Mouse (Mus musculus): Measurements from ENCODE around the gene Galr2. TPM values are rescaled to one million over a fixed set of nuclear protein-coding genes. Genes with fewer than 3 reads are reported as not detected.

Galr2 gene
- polyA plus RNA-seq, 1 experiment from 2014 or later, result 0.26 TPM

DNA sequence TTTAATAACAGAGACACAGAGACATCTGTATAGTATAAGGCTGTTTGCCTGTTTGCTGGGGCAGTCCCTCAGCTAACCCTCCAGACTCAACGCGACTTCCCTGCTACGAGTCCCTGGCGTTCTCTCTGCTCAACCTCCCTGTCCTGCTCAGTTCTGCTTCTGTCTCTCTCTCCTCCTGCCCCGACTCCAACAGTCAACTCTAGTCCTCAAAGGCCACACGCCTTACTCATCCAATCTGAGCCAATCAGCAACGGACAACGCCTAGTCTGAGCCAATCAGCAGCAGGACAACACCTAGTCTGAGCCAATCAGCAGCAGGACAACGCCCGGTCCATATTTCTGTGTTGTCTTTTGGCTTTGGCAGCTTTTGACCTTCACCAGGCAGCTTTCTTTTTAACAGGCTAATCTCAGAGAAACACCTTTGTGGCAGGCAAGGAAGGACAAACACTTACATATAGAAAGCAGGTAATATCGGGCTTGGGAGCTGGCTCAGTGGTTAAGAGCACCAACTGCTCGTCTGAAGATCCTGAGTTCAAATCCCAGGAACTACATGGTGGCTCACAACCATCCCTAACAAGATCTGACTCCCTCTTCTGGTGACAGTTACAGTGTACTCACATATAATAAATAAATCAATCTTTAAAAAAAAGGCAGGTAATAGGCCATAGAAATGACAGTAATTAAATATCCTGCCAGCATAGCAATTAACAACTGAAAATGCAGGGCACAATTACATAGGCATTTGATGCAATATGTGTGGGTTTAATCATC lies 27.2 kb downstream of the Galr2 start:
- no peak overlapping the region for H3K27ac ChIP-seq (ENCODE audit: low read length)
- H3K9me3 ChIP-seq (replicated peaks; ENCODE audit: control insufficient read depth, low read length), result no peaks in the 10 kb centered on the region
- H3K27me3 ChIP-seq (ENCODE audit: control insufficient read depth, insufficient read depth, low read length), result no peaks in the 10 kb centered on the region
- H3K9ac ChIP-seq (ENCODE audit: low read length), result no peak overlapping the region
- 88% methylated on average over 12 of the region's 12 CpGs for WGBS
- H3K36me3 ChIP-seq (ENCODE audit: control insufficient read depth, insufficient read depth, low read length), result peaks cover 18% of the 10 kb centered on the region; the same call in 1 of the 2 replicates
- no peak overlapping the region for H3K4me2 ChIP-seq (ENCODE audit: low read depth, low read length)
- peaks cover 23% of the 10 kb centered on the region for H3K4me1 ChIP-seq (ENCODE audit: control insufficient read depth, insufficient read depth, low read length)
- no peak overlapping the region for H3K4me3 ChIP-seq (replicated peaks; ENCODE audit: low read length)
- ATAC-seq (ENCODE audit: insufficient read depth, low FRiP score), result no peak

DNA sequence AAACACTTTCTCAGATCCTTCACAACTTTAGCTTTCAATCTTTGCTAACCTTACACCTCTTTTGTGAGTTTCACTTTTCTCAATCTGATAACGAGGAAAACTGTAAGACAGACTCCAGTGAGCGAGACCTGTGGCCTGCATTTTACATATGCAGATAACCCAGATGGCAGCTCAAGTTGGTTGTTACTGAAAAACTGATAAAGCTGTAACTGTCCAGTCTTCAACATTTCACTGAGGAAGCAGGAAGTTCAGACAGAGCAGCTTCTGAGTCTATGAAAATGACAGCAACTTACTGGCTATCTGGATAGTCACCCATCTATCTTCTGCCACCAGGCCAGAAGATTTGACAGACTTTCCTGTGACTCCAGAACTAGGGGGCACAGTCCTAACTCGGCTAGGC lies 28.9 kb downstream of the Galr2 start:
- Histone ChIP-seq H3K4me1 (ENCODE audit: control insufficient read depth, insufficient read depth, low read length) (peaks cover 23% of the 10 kb centered on the region), H3K4me2 (ENCODE audit: low read depth, low read length) (no peak overlapping the region), H3K36me3 (ENCODE audit: control insufficient read depth, insufficient read depth, low read length) (peaks cover 3% of the 10 kb centered on the region; the same call in 1 of the 2 replicates), H3K4me3 (replicated peaks; ENCODE audit: low read length) (no peak overlapping the region), H3K9ac (ENCODE audit: low read length) (no peak overlapping the region), H3K27me3 (ENCODE audit: control insufficient read depth, insufficient read depth, low read length) (no peaks in the 10 kb centered on the region), H3K27ac (ENCODE audit: low read length) (no peak overlapping the region), H3K9me3 (replicated peaks; ENCODE audit: control insufficient read depth, low read length) (no peaks in the 10 kb centered on the region)
- WGBS, result 70% methylated on average over 3 of the region's 3 CpGs
- ATAC-seq (ENCODE audit: insufficient read depth, low FRiP score), result no peak

DNA sequence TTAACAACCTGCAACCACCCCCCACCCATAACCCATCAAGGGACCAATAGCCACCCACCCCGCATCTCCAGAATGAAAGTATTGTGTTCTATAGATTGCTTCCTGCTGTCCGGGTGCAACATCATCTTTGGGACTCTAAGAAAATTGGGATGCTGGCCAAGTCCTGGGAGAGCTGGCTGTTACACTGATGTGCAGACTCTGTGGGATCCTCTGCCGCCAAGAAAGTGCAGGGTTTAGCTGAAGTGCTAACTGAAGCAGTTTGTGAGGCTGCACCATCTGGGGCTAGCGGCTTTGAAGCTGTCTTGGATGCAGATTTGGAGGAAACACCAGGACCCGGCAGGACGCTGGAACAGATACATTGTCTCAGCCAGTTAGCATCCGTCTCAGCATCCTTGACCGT lies 30.4 kb downstream of the Galr2 start:
- 31% methylated on average over 8 of the region's 8 CpGs for WGBS
- H3K27ac ChIP-seq (ENCODE audit: low read length), result no peak overlapping the region

DNA sequence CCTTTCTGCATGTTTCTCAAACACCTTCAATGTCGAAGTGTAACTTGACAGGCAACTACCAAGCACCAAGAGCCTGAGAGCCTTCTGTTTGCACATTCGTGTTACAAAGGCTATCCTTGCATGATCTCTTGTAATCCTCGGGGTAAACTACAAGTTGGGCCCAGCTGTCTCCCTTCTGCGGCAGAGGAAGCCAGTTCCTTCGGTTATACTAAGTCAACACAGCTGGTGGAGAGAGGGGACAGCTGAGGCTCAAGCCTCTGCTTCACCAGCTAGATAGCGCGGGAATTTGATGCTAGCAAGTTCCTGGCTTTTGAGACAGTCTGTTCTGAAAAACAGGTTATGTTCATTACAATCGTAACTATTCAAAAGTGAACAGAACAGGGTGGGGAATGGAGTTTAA lies 31.6 kb downstream of the Galr2 start:
- H3K9me3 ChIP-seq (replicated peaks; ENCODE audit: control insufficient read depth, low read length), result no peaks in the 10 kb centered on the region
- H3K27me3 ChIP-seq (ENCODE audit: control insufficient read depth, insufficient read depth, low read length), result no peaks in the 10 kb centered on the region
- H3K36me3 ChIP-seq (ENCODE audit: control insufficient read depth, insufficient read depth, low read length), result no peaks in the 10 kb centered on the region
- no peak overlapping the region for H3K4me3 ChIP-seq (replicated peaks; ENCODE audit: low read length)
- 19% methylated on average over 8 of the region's 8 CpGs for WGBS
- no peak; the same call in 1 of the 2 replicates for ATAC-seq (ENCODE audit: insufficient read depth, low FRiP score)
- H3K27ac ChIP-seq (ENCODE audit: low read length), result peak overlapping the region; percentile 33; the same call in 1 of the 2 replicates
- H3K4me2 ChIP-seq (ENCODE audit: low read depth, low read length), result peak overlapping the region; percentile 4; the same call in 1 of the 2 replicates
- no peak overlapping the region for H3K9ac ChIP-seq (ENCODE audit: low read length)
- H3K4me1 ChIP-seq (ENCODE audit: control insufficient read depth, insufficient read depth, low read length), result peaks cover 18% of the 10 kb centered on the region

More for the DNA sequence above, 30.4 kb downstream of the Galr2 start:
- Histone ChIP-seq H3K4me3 (replicated peaks; ENCODE audit: low read length) (no peak overlapping the region), H3K9ac (ENCODE audit: low read length) (no peak overlapping the region; the same call in 1 of the 2 replicates), H3K36me3 (ENCODE audit: control insufficient read depth, insufficient read depth, low read length) (no peaks in the 10 kb centered on the region), H3K9me3 (replicated peaks; ENCODE audit: control insufficient read depth, low read length) (no peaks in the 10 kb centered on the region), H3K27me3 (ENCODE audit: control insufficient read depth, insufficient read depth, low read length) (no peaks in the 10 kb centered on the region), H3K4me2 (ENCODE audit: low read depth, low read length) (no peak overlapping the region), H3K4me1 (ENCODE audit: control insufficient read depth, insufficient read depth, low read length) (peaks cover 18% of the 10 kb centered on the region)
- no peak for ATAC-seq (ENCODE audit: insufficient read depth, low FRiP score)

DNA sequence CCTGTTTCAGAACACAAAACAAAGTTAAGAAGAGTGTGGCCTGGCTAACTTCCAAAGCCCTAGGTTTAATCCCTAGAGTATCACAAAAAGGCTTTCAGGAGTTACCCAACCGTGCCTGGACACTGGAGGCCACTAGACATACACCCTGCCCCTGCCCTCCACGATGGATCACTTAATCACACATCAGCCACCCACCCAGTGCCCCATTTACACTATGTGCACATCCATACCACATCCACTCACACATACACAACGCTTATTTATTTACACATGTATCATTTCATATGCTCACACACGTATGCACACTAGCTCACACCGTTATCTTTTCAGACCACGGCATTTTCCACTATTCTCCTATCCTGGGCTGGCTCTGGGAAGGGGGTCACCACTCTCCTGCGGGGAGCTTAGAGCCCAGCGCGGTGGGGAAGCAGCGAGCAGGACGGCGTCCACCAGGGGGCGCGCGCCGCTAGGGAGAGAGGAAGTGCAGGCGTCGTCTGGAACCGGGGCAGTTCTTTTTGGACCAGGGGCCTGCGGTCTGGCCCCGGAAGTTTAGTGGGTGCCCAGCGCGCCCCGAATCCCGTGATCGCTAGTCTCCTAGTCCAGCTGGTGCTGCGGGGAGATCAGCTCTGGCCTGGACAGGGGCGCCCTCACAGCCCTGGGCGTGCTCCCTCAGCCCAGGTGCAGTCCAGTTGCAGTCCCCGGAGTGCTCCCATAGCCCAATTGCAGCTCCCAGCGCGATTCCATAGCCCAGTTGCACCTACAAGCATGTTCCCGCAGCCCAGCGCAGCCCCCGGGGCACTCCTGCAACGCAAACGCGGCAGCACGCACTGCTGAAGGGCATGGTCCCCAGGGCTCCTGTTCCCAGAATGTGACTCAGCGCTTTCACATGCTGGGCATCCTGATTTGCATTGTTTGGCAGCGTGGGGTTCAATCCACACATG lies 38.2 kb downstream of the Galr2 start:
- H3K4me2 ChIP-seq (ENCODE audit: low read depth, low read length), result peak overlapping the region; percentile 99
- H3K36me3 ChIP-seq (ENCODE audit: control insufficient read depth, insufficient read depth, low read length), result no peaks in the 10 kb centered on the region
- H3K9ac ChIP-seq (ENCODE audit: low read length), result peak overlapping the region; percentile 80
- H3K9me3 ChIP-seq (replicated peaks; ENCODE audit: control insufficient read depth, low read length), result no peaks in the 10 kb centered on the region
- no peak overlapping the region for H3K27ac ChIP-seq (ENCODE audit: low read length)
- peak; percentile 77; the same call in 1 of the 2 replicates for ATAC-seq (ENCODE audit: insufficient read depth, low FRiP score)
- H3K4me3 ChIP-seq (replicated peaks; ENCODE audit: low read length), result peak overlapping the region; percentile 51
- 3% methylated on average over 41 of the region's 41 CpGs for WGBS
- H3K4me1 ChIP-seq (ENCODE audit: control insufficient read depth, insufficient read depth, low read length), result peaks cover 5% of the 10 kb centered on the region; the same call in 1 of the 2 replicates
- no peaks in the 10 kb centered on the region for H3K27me3 ChIP-seq (ENCODE audit: control insufficient read depth, insufficient read depth, low read length)

DNA sequence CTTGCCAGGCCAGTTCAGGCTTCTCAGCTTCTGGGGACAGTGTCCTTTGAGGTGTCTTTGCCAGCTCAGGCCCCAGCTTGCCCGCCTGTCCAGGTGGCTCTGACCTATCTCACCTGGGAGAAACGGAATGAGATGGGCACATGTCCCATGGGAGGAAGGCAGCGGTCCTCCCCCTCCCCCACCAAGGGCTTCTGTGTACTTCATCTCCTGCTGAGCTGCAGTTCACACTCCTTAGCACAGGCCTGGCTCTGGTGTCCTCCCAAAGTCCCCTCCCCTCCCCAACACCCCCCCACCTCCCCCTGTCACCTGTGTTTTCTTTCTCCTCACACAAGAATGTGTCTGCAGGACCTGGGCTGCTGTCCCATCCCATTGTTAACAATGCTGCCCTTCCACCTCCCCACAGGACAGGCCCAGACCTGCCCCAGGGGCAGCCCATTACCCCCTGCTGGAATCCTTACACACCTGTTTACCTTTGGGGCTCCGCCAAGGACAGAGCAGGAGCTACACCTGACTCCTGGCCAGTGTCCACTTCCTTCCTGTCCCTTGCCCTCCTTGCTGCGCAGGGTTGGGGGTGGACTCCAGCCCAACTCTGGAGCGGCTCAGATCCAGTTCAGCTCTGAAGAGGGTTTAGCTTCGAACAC lies 46.3 kb downstream of the Galr2 start:
- H3K4me2 ChIP-seq (ENCODE audit: low read depth, low read length), result no peak overlapping the region
- ATAC-seq (ENCODE audit: insufficient read depth, low FRiP score), result peak; percentile 27; the same call in 1 of the 2 replicates
- 66% methylated on average over 7 of the region's 7 CpGs for WGBS
- no peak overlapping the region for H3K27ac ChIP-seq (ENCODE audit: low read length)
- H3K27me3 ChIP-seq (ENCODE audit: control insufficient read depth, insufficient read depth, low read length), result no peaks in the 10 kb centered on the region
- no peaks in the 10 kb centered on the region for H3K9me3 ChIP-seq (replicated peaks; ENCODE audit: control insufficient read depth, low read length)
- H3K4me1 ChIP-seq (ENCODE audit: control insufficient read depth, insufficient read depth, low read length), result peaks cover 12% of the 10 kb centered on the region
- no peak overlapping the region for H3K4me3 ChIP-seq (replicated peaks; ENCODE audit: low read length)
- no peak overlapping the region for H3K9ac ChIP-seq (ENCODE audit: low read length)
- no peaks in the 10 kb centered on the region for H3K36me3 ChIP-seq (ENCODE audit: control insufficient read depth, insufficient read depth, low read length)

DNA sequence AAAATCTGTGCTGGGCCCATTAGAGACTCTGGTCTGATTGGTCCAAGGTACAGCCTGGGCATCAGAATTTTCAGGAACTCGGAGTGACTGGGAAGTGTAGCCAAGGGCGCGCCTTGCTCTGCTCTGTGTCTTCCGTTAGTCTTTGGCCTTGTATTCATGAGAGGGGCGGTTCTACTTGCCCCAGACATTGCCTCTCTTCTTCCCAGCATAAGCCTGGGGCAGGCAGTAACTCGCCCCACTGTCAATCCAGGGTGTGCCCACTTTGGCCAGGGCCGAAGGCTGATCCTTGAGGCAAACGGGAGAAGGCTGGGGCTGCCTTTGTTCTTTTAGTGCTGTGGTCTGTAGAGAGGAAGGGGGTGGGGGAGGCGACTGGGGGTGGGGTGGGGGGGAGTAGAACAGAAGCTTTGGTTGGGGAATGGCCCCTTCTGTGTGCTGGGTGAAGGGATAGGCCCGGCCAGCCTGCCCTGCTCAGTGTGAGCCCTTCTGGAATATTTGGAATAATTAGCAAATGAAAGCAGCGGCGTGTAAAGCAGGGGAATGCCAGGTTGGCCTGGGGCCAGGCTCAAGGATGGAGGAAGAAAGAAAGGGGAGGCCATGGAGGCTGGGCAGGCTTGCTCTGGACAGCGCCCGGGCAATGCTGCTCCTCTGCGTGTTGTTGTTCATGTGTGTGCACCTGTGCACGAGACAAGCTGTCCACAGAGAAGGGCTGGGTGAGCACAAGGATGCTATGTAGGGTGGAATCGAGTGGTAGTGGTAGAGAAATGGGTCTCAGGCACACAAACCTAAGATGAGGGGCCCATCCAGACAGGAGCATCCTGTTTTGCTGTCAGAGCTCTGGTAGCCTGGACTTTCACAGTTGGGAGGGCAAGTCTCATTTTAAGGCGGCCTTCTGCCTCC lies 48.8 kb downstream of the Galr2 start:
- no peak overlapping the region for H3K27ac ChIP-seq (ENCODE audit: low read length)
- no peak overlapping the region for H3K4me3 ChIP-seq (replicated peaks; ENCODE audit: low read length)
- H3K9ac ChIP-seq (ENCODE audit: low read length), result peak overlapping the region; percentile 33; the same call in 1 of the 2 replicates
- no peak for ATAC-seq (ENCODE audit: insufficient read depth, low FRiP score)
- 51% methylated on average over 18 of the region's 18 CpGs for WGBS
- no peak overlapping the region for H3K4me2 ChIP-seq (ENCODE audit: low read depth, low read length)
- no peaks in the 10 kb centered on the region for H3K9me3 ChIP-seq (replicated peaks; ENCODE audit: control insufficient read depth, low read length)
- peaks cover 19% of the 10 kb centered on the region for H3K4me1 ChIP-seq (ENCODE audit: control insufficient read depth, insufficient read depth, low read length)
- no peaks in the 10 kb centered on the region for H3K36me3 ChIP-seq (ENCODE audit: control insufficient read depth, insufficient read depth, low read length)
- peaks cover 13% of the 10 kb centered on the region for H3K27me3 ChIP-seq (ENCODE audit: control insufficient read depth, insufficient read depth, low read length)

DNA sequence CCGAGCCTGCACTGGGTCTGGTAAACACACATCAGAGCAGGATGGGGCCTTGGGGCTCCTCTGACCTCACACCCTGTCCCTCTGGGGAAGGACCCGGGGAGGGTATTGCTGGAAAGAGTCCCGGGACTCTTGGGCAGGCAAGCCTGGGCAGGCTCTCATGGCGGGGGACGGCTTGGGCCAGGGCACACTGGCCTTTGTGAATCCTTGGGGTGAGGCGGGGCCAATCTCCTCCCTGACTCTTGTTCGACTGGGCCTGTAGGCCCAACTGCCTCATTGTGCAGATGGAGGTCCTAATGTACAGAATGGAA lies 49.4 kb downstream of the Galr2 start:
- H3K4me1 ChIP-seq (ENCODE audit: control insufficient read depth, insufficient read depth, low read length), result peaks cover 25% of the 10 kb centered on the region
- WGBS, result 56% methylated on average over 7 of the region's 7 CpGs
- H3K36me3 ChIP-seq (ENCODE audit: control insufficient read depth, insufficient read depth, low read length), result no peaks in the 10 kb centered on the region
- peaks cover 19% of the 10 kb centered on the region for H3K27me3 ChIP-seq (ENCODE audit: control insufficient read depth, insufficient read depth, low read length)
- no peak overlapping the region for H3K4me3 ChIP-seq (replicated peaks; ENCODE audit: low read length)
- no peak overlapping the region for H3K4me2 ChIP-seq (ENCODE audit: low read depth, low read length)
- H3K9ac ChIP-seq (ENCODE audit: low read length), result no peak overlapping the region
- no peak for ATAC-seq (ENCODE audit: insufficient read depth, low FRiP score)
- H3K27ac ChIP-seq (ENCODE audit: low read length), result no peak overlapping the region
- no peaks in the 10 kb centered on the region for H3K9me3 ChIP-seq (replicated peaks; ENCODE audit: control insufficient read depth, low read length)
